Mouse (Mus musculus): ENCODE results near the gene Ppp1r9b.
A peak's percentile ranks its signal among the peaks of the same experiment; 100 is the strongest.
"Not testable (repeated sequence)": the region's sequence is repeated elsewhere in the genome, so short reads cannot be mapped to it uniquely, and the experiment has no call there.

Gene Ppp1r9b

DNA sequence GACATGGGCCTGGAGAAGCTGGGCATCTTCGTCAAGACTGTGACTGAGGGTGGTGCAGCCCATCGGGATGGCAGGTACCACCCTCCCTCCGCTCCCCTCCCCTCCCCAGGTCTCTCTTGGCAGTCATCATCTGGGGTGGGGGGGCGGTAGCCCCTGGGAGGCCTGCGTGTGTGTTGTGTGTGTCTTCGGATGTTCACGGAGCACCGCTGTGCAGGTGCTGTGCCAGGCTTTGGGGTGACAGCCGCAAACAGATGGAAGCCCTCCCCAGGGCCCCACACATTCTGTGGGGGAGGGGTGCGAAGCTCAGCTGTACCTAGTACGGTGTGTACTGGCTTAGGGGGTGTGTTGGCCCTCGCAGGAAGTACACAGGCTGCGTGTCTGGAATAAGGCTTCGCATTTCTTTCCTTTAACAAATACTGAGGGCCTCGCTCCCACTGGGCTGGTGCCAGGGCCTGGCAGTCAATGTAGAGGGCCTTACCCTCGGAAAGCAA lies 7.3 kb downstream of the Ppp1r9b start:
- no peak for DNase-seq (ENCODE audit: low spot score)

DNA sequence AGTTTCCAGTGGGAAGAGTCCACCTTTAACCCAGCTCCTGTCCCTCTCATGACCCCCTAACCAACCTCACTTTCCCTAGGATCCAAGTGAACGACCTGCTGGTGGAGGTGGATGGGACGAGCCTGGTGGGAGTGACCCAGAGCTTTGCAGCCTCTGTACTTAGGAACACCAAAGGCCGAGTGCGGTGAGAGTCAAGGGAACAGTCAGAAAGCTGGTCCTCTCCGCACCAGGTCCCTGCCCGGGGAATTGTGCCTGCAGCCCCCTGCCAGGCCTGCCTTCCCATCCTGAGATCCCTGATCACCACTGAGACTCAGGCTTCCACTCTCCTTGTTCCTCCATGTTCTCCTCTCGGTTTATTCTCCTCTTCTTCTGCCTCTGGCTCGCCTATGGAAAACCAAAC lies 9.3 kb downstream of the Ppp1r9b start:
- DNase-seq (ENCODE audit: low spot score), result no peak

DNA sequence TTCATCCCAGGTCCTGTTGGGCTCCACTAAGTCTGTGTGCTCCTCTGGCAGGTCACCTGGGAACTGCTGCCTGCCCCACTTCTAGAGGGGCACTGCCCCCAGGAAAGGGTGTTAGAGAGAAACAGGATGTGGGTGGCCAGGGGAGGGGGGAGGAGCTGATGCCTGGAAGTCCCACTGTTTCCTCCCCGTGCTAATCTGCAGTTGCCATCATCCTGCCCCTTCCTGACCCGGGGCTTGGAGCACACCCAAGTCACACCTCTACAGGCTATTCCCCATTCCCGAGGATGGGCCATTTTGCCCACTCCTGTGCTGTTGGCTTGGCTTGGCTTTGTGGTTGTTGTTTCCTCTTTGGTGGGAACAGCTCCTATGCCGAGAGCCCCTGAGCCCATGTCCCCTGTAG lies 9.7 kb downstream of the Ppp1r9b start:
- peak; percentile 57 for DNase-seq (ENCODE audit: low spot score)

DNA sequence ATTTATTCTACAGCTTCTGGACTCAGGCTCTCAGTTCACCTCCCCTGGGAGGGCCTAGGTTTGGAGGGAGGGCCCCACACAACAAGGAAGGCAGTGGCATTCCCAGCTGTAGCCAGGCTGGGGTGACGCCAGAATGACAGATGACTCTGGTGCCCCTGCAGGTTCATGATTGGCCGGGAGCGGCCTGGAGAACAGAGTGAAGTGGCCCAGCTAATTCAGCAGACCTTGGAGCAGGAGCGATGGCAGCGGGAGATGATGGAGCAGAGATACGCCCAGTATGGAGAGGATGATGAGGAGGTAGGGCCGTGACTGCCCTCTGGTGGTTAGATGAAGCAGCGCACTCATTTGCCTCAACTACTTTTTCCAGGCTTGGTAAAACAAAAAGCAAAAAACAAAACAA lies 10.2 kb downstream of the Ppp1r9b start:
- peak; percentile 87 for DNase-seq (ENCODE audit: low spot score)

DNA sequence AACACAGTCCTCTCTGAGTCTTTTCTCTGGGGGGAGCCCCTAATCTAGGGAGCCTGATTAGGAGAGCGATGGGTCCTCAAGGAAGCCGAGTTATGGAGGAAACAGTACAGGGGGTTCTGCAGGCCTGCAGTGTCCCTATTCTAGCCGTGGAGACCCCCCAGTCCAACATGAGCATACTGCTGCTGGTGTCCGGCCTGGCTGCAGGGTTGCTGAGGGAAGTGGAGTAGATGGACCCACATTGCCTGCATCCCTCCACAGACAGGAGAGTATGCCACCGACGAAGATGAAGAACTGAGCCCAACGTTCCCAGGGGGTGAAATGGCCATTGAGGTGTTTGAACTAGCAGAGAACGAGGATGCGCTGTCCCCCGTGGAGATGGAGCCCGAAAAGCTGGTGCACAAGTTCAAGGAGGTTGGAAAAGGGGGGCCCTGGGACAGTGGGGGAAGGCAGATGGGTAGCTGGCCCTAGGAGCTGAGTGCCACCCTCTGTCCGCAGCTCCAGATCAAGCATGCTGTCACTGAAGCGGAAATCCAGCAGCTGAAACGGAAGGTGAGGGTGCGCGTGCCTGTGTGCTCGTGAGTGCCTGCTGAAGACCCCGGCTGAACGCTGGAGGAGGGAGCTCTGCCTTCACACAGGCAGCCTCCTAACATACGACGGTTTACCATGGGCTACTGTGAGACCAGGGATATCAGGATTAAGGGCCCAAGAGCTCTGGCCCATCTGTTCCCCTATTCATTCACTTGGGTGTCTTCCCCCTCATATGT lies 10.9 kb downstream of the Ppp1r9b start:
- no peak for DNase-seq (ENCODE audit: low spot score)

DNA sequence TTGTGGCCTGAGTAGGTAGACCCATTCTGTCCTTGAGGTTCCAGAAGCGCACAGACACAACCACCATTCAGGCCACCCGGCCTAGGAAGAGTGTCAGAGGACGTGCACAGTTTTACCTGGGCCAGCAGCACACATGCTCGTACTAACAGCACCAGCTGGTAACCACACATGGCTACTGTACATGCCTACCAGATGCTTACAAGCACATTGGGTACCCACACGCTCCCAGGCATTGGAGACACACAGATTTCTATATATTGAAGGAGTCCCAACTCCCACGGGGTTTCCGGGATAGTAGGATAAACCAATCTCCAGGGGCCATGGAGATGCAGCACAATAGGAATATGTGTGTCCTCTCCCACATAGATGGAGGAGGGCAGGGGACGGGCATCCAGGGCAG lies 11.9 kb downstream of the Ppp1r9b start:
- DNase-seq (ENCODE audit: low spot score), result no peak

DNA sequence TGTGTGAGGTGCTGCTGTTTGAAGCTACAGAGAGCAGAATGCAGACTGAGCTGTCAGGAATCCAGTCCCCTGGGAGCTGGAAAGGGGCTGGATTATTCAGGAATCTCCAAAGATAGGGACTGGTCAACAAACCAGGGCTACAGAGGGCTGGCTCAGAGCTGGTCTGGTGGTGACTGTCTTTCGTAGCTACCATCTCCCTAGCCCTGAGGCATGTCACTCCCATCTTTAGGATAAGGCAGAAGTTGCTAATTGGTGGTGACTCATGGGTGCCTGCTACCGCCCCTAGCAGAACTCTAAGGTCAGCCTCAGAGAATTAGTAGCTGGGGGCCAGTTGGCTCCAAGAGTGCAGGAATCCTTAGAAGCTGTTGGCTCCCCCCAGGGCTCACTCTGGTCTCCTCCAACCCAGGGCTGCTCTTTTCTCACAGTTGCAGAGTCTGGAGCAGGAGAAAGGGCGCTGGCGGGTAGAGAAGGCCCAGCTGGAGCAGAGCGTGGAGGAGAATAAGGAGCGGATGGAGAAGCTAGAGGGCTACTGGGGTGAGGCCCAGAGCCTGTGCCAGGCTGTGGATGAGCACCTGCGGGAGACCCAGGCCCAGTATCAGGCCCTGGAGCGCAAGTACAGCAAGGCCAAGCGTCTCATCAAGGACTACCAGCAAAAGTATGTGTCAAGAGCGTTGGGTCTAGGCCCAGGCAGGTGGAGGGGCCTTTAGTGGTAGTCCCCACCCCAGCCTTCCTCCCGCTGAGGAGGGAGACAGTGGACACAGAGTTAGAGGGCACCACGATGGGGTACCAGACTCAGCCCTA lies 13.5 kb downstream of the Ppp1r9b start:
- peak; percentile 88 for DNase-seq (ENCODE audit: low spot score)

DNA sequence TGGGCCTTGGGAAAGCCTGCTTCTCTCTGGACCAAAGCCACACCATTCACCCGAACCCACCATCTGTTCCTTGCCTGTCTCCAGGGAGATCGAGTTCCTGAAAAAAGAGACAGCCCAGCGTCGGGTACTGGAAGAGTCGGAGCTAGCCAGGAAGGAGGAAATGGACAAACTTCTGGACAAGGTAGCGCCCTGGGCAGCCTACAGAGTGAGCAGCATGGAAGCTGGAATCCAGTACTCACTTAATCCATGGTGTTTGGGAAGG lies 14.0 kb downstream of the Ppp1r9b start:
- no peak for DNase-seq (ENCODE audit: low spot score)

DNA sequence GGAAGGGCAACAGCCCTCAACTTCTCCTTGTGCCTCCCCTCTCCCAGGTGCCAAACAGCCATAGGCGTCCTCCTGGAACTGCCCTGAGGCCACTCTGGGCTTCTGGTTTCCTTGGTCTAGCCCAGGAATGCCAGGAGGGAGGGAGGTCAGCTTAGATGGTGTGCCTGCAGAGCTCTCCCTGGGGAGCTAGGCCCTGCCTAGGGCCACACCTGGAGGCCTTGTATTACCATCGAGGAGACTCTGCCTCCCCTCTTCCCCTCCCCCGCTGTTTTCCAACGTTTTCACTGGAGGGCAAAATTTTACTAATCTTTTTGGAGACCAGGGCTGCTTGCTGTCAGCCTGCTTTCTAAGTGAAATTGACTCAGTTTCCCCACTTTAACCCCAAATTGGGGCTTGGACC lies 15.2 kb downstream of the Ppp1r9b start:
- no peak for DNase-seq (ENCODE audit: low spot score)

DNA sequence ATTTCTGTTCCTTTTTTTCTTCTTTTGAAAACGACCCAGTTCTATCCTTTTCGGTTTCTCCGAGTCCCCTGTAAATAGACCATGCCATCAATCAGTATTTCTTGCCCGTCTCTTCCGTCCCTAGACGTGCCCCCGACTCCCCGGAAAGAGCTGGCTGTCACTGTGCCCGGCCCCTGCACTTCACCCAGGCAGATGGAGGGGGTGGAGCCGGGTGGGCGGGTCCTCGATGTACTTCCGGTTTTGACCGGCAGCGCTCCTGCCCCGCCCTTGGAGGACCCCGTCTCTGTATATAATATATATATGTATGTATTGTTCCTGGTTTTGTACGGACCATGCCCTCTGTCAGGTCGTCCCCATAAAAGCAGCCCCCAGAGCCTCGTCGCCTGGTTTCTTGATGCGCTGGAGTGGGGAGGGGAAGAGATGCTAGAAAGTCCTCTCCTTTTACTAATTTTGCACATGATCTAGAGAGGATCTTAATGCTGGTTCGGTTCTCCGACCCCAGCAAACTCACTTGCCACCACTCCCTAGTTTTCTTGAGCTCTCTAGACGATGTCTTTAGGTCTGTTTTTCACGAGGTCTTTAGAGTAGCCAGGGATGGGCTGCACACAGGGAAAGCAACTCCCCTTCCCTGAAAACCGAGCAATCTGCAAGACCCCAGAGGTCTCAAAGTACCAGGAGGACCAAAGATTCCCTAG lies 15.8 kb downstream of the Ppp1r9b start:
- peak; percentile 66 for DNase-seq (ENCODE audit: low spot score)

DNA sequence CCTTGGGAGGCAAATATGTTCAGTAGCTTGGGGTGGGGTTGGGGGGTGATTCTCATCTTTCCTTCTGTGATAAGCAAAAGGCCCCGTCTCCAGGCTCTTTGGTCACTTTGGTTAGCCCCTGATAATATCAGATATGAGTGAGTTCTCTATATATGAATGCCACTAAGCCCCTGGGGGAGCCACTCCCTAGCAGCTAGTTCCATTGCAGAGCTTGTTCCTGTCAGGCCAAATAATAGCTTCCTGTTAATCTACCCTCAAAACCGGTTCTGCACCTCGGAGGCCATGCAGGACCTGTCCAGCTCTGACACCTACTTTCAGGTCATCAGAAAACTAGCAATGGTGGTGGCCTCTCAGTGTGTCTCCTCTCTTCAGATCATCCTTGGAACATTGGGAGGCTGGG lies 16.6 kb downstream of the Ppp1r9b start:
- no peak for DNase-seq (ENCODE audit: low spot score)

DNA sequence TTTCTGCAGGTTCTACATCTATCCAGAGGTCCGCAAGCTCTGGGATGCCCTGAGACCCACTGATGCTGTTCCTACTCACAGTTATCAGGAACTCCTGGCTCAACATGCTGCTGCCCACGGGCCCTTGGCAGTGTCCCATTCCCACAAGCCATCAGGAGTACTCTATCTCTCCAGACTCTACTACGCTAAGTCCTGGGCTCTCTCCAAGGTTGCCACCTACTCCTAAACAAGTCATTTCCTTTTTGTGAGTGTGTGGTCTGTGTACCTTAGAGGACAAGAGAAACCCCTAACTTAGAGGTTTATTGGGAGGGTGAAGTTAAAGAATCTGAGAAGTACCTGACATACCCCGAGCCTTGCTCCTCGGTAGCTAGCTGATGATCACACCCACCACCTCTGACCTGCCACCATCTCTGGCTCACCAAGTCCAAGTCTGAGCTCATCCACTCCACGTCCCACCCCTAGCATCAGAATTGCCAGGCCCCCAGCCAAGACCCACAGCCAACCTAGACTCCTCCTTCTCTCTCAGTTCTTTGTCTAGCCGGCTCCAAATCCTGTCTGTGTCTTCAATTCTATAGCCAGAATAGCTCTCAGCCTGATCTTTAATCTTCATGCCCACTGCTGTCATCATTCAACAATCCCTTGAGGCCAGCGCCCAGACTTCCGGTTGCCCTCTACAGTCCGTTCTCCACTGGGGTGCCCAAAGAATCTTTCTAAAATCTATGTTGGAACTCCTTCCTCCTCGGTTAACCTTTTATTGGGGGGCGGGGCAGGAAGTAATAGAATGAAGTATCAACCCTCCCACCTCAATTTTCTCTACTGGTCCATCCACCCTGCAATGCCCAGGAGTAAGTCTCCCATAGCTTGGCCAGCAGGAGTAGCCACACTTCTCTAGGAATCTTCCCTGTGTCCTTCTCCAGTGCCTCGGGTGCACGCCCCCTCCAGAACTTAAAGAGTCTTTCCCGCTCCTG lies 18.1 kb downstream of the Ppp1r9b start:
- peak; percentile 75 for DNase-seq (ENCODE audit: low spot score)

DNA sequence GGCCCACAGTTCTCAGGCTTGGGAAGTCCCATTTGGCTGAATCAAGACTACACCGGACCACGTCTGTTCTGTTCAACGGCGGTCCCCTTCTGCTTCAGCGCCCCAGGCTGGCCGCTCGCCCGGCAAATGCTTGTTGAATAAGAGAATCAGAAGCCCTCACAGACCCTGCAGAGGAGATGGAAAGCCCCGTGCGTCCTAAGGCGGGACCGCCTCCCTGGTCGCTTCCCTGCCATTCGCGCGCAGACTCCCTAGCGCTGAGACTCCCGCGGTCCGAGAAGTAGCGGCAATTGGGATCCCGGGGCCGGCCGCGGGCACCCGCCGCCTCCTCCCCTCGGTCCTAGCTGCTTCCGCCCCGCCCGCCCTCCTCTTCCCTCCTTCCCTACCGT lies 18.8 kb downstream of the Ppp1r9b start, which contains the start of gene Samd14:
Gene Samd14 (plus strand): TSS at position 251 of the 386 bp plus-strand sequence.
- peak; percentile 89 for DNase-seq (ENCODE audit: low spot score)

DNA sequence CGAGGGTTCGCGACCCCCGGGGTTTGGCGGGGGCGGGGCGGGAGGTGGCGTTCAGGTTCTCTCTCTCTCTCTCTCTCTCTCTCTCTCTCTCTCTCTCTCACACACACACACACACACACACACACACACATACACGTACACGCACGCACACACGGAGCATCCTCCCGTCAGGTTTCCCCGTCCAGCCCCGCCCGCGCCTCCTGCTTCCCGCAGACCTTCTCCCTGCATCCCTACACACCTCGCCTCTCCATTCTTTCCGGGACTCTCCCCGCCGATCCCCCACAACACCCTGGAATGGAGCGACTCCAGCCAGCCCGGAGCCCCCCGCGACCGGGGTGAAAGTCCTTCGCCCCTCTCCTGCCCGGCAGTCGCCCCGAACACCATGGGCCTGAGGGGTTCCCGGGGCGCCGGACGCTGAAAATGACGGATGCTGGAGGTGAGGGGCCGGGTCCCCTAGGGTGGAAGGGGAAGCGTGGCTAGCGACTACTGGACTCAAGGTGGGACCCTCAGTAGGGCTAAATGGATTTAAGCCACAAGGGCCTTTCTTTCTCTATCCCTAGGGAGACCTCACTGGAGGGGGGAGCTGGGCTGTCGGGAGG lies 19.4 kb downstream of the Ppp1r9b start:
- no peak for DNase-seq (ENCODE audit: low spot score)

DNA sequence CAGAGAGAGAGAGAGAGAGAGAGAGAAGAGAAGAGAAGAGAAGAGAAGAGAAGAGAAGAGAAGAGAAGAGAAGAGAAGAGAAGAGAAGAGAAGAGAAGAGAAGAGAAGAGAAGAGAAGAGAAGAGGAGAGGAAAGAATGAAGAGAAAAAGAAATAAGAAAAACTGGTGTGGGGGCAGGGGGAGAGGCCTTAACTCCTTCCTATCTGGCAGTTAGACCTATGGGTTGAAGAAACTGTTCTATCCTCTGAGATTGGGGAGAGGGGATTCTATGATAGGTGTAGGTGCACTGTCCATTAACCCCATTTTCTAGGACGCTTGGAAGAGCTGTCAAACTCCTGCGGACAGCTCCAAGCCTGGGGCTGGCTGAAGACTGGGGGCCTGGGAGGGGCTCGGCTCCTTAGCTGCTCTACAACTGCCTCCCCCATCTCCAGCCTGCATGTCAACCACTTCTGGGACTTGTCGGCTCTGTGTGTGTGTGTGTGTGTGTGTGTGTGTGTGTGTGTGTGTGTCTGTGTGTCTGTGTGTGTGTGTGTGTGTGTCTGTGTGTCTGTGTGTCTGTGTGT lies 20.1 kb downstream of the Ppp1r9b start:
- DNase-seq (ENCODE audit: low spot score), result not testable (repeated sequence)

DNA sequence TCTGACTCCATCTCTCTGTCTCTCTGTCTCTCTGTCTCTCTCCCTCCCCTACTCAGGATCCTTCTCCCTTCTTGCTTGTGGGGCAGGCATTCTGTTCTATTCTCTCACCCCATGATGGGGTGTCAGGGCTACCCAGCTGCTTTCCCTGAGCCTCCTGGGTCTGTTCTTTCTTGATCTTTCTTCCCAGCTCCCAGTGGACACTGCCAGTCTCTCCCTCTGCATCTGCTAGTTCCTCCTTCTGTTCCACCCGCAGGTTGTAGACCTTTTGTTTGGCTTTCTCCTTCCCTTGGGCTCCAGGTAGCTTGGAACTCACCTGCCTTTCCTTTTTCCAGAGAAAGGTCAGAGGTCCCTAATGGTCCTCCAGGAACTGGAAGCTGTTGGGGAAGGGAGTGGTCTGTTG lies 20.6 kb downstream of the Ppp1r9b start:
- no peak for DNase-seq (ENCODE audit: low spot score)

DNA sequence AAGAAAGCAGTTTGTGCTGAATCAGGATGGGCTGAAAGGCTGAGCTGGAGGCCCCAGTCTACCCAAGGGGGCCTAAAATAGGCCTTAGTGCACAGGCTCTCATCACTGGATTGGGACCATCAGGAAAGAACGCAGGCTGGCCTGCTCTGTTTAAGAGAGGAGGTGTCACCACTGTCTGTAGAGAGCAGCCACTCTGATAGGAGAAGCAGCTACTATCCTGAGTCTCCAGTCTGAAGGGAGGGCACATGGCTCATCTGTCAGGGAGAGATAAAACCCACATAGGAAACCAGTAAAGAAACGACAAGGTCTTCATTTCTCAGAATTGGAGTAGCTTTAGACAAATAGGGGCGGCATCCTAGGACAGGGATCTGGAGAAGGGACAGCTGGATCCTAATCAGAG lies 21.2 kb downstream of the Ppp1r9b start:
- DNase-seq (ENCODE audit: low spot score), result no peak

DNA sequence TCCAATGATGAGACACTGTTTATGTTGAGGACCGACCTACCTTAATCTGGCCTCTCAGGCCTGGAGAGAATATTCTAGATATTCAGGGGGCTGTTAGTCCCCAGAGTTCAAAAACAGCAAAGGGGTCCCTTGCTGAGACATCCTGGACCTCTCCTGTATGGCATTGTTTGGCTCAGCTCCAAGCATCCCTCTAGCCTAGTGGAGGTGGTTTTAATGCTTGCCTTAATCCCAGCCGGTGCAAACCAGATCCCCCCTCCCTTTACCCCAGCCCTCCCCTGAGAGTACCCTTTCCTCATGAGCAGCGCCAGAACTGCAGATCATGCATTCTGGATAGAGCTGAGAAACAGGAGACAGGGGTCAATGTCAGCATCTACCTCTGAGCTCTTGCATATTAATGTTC lies 21.7 kb downstream of the Ppp1r9b start:
- DNase-seq (ENCODE audit: low spot score), result no peak

DNA sequence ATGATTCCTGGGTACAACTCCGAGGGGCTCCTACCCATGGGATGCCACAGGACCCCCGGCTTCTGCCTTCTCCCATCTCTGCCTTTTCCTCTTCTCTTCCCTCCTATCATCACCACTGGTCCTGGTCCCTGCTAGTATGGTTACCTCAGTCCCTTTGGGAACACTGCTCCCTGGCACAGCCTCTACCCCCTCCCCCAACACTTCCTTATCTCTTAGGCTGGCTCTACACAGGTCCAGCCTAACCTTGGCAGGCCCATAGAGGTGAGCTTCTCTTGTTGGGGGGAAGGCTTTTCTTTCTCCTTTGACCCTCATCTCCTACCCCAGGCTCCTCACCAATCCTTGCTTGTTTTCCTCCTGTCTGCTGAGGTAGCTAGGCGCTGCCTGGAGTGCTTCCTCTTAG lies 24.6 kb downstream of the Ppp1r9b start:
- no peak for DNase-seq (ENCODE audit: low spot score)

DNA sequence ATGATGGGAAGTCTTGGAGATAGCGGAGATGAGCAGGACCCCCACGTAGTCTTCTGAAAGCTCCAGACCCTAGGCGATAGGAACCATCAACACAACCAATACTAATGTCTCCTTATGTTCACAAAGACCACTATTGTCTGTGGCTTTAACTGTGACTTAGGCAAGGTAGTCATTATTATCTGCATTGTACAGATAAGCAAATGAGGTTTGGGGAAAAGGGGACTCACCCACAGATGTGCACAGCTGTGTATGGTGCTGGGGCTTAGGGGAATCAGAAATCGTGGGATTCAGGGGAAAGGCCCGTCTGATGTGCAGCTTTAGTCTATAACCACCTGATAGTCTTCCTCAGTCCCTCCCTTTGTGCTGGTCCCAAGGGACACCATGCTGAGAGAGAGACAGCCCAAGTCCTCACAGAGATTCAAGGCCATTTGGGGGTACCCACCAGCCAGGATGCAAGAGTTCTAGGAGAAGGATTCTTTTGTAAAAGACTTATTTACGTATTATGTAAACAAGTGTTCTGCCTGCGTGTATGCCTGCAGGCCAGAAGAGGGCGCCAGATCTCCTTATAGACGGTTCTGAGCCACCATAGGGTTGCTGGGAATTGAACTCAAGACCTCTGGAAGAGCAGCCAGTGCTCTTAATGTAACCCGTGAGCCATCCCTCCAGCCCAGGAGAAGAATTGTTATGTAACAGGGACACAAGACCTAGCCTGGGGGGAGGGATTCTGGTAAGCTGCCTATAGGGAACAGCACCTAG lies 31.6 kb downstream of the Ppp1r9b start:
- DNase-seq (ENCODE audit: low spot score), result no peak

Measured in MN1 (cell line).